Mouse (Mus musculus) kidney, adult 2 months (tissue): ENCODE data around the gene F7.

Source experiments
- CTCF ChIP-seq: fragments of 200-500 bp; conservative IDR thresholded peaks from 2 replicates; pipeline ENCODE4 v1.5.1; 2011; ENCODE audit warnings: low read depth, mild to moderate bottlenecking, control low read depth, low read length, moderate library complexity, mixed read lengths; ENCODE audit not compliant: insufficient read depth, insufficient read length
- POLR2A ChIP-seq: fragments of 200-500 bp; IDR thresholded peaks from one replicate; pipeline ENCODE4 v1.6.1; 2011; ENCODE audit warnings: low read depth, low read length, control low read depth

GRCm38 (mm10) chr8:12987571-12987970, 38.3 kb upstream of the F7 start:
- TF ChIP-seq CTCF, result no peak
- no peak for TF ChIP-seq POLR2A
